Mouse (Mus musculus) midbrain, postnatal 0 days (tissue): Measurements from ENCODE around the gene Fbxl19. TPM values are rescaled to one million over a fixed set of nuclear protein-coding genes. Genes with fewer than 3 reads are reported as not detected.

ENCODE experiments used
- ATAC-seq: fragments of 200-750 bp; cut with Nextera tagmentation; 2 replicates; pipeline ENCODE4 v1.8.0; 2017; ENCODE audit warnings: moderate number of reproducible peaks, mild to moderate bottlenecking, moderate TSS enrichment, moderate library complexity; ENCODE audit not compliant: low FRiP score
- DNase-seq: peaks from one replicate; pipeline ENCODE4 v3.0.0-alpha.2; 2015; ENCODE audit warnings: low spot score
- H3K27ac ChIP-seq: fragments of 300-500 bp; sonication (generic); 2 replicates; pipeline ENCODE4 v1.5.1; 2014; ENCODE audit warnings: low read depth, mild to moderate bottlenecking, low read length, mixed read lengths
- H3K27me3 ChIP-seq: fragments of 300-500 bp; sonication (generic); 2 replicates; pipeline ENCODE4 v1.6.1; 2014; ENCODE audit warnings: low read length, control low read depth, mixed read lengths; ENCODE audit not compliant: insufficient read depth
- H3K36me3 ChIP-seq: fragments of 300-500 bp; sonication (generic); 2 replicates; pipeline ENCODE4 v1.6.1; 2014; ENCODE audit warnings: low read length, control low read depth, mixed read lengths; ENCODE audit not compliant: insufficient read depth
- H3K4me1 ChIP-seq: fragments of 300-500 bp; sonication (generic); 2 replicates; pipeline ENCODE4 v1.6.1; 2014; ENCODE audit warnings: mild to moderate bottlenecking, control low read depth, antibody characterized with exemption, low read length, mixed read lengths; ENCODE audit not compliant: insufficient read depth
- H3K4me2 ChIP-seq: fragments of 300-500 bp; sonication (generic); 2 replicates; pipeline ENCODE4 v1.6.1; 2014; ENCODE audit warnings: low read depth, mild to moderate bottlenecking, low read length, mixed read lengths; ENCODE audit not compliant: poor library complexity, severe bottlenecking
- H3K4me3 ChIP-seq: fragments of 300-500 bp; sonication (generic); 2 replicates; pipeline ENCODE4 v1.5.1; 2014; ENCODE audit warnings: low read depth, mild to moderate bottlenecking, low read length, moderate library complexity
- H3K9ac ChIP-seq: fragments of 300-500 bp; sonication (generic); replicated peaks from 2 replicates; pipeline ENCODE4 v1.6.1; 2014; ENCODE audit warnings: mild to moderate bottlenecking, low read length, moderate library complexity, mixed read lengths; ENCODE audit not compliant: poor library complexity, severe bottlenecking
- H3K9me3 ChIP-seq: fragments of 300-500 bp; sonication (generic); 2 replicates; pipeline ENCODE4 v1.6.1; 2016; ENCODE audit warnings: low read length, control low read depth
- CTCF ChIP-seq: IDR thresholded peaks from 2 replicates; pipeline ENCODE4 v1.5.1; 2016; ENCODE audit warnings: antibody characterized with exemption, mild to moderate bottlenecking
- WGBS: fragments of 180-500 bp; shearing (Covaris S2); extraction: QIAGEN DNeasy Blood & Tissue Kit; methylation state at CpG from one replicate; pipeline ENCODE4 v1.1.7; 2014; 5-methylcytosine and 5-hydroxymethylcytosine counted together
- polyA plus RNA-seq: library from polyadenylated mRNA; unstranded; fragments of >200 nt; fragmentation: Nextera tagmentation; extraction: Ambion mirVana; gene quantifications from 2 replicates; pipeline ENCODE4 v1.2.1, GENCODE M21; 2015
- total RNA-seq: library from RNA; depleted of rRNA; stranded (reverse); fragments of >200 nt; gene quantifications from 2 replicates; pipeline ENCODE4 v1.2.3, GENCODE M21; 2014

Fbxl19 gene
- total and polyA plus RNA-seq, 2 experiments from 2014 or later = 8.3 to 221 TPM

- Histone ChIP-seq H3K27me3 (no peaks in the 10 kb centered on the region), H3K4me3 (no peak overlapping the region), H3K36me3 (peaks cover 67% of the 10 kb centered on the region), H3K4me2 (no peak overlapping the region), H3K9ac (no peak overlapping the region), H3K9me3 (no peaks in the 10 kb centered on the region), H3K4me1 (no peaks in the 10 kb centered on the region), H3K27ac (no peak overlapping the region)
- no peak for TF ChIP-seq CTCF
- WGBS = 80% methylated on average over 10 of the region's 10 CpGs
- ATAC-seq = no peak
- no peak for DNase-seq
Observed at GRCm38 (mm10) chr7:127810650-127811049, 66.3 kb downstream of the Fbxl19 start.

DNA sequence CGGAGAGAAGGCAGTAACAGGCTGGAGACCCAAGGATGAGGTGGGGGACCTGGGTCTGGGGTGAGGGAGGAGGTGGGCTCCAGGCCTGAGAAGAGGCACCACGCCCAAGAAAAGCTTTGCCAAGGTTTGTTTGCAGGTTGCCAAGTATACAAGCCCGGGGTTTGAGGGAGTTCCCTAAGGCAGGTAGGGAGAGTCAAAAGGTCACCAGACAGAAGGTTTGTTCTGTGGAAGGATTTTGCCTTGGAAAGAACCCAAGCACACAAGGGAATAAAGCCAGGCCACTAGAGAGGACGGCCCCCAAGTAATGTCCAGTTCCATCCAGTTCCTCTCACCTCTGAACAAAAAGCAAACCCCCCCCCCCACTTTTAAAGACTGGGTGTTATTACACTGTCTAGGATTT lies 66.9 kb downstream of the Fbxl19 start:
- Histone ChIP-seq H3K36me3 (peaks cover 66% of the 10 kb centered on the region), H3K27ac (no peak overlapping the region), H3K4me1 (no peaks in the 10 kb centered on the region), H3K4me3 (no peak overlapping the region), H3K9me3 (no peaks in the 10 kb centered on the region), H3K4me2 (no peak overlapping the region), H3K9ac (no peak overlapping the region), H3K27me3 (no peaks in the 10 kb centered on the region)
- WGBS = 93% methylated on average over 4 of the region's 4 CpGs
- ATAC-seq (no peak), DNase-seq (no peak)
- no peak for TF ChIP-seq CTCF

DNA sequence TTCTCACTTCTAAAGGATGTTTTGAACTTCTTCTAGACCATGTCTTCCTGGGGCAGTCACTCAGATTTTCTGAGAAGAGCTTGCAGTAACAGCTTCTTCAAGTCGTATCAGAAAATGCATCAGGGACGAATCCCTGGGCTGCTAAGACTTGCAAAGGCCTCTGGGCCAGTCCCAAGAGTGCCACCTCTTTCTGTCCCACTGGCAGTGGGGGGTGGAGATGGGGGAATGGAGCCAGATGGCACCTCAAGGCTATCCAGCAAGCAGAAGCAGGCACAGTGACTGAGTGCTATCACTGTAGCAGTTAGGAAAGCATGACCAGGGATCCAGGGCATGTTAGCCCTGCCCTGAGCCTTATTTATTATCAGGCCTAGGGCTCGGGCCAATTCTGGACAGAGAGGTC lies 67.9 kb downstream of the Fbxl19 start:
- Histone ChIP-seq H3K27me3 (no peaks in the 10 kb centered on the region), H3K4me1 (no peaks in the 10 kb centered on the region), H3K9me3 (no peaks in the 10 kb centered on the region), H3K4me2 (no peak overlapping the region), H3K9ac (no peak overlapping the region), H3K4me3 (no peak overlapping the region), H3K27ac (no peak overlapping the region), H3K36me3 (peaks cover 60% of the 10 kb centered on the region)
- ATAC-seq (no peak), DNase-seq (no peak)
- no peak for TF ChIP-seq CTCF
- 87% methylated on average over 3 of the region's 3 CpGs for WGBS

DNA sequence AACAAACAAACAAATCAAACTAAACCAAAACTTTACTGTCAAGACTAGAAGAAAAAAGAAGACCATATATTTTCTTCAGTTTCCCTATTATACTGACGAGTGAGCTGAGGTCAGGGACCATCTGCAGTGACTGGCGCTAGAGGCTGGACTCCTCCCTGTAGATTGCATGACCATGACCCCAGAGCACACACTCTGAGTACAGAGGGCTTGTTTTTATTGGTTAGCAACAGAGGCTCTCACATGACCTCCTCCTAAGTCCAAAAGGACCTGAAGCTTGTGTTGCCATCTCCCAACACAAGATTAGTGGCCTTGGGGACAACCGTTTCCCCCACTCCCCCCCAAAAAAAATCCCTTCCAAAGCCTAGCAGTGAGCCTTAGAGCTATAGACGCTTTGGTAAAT lies 69.5 kb downstream of the Fbxl19 start:
- Histone ChIP-seq H3K27me3 (no peaks in the 10 kb centered on the region), H3K4me1 (no peaks in the 10 kb centered on the region), H3K9me3 (no peaks in the 10 kb centered on the region), H3K4me2 (no peak overlapping the region), H3K4me3 (no peak overlapping the region), H3K27ac (no peak overlapping the region), H3K9ac (no peak overlapping the region), H3K36me3 (peaks cover 56% of the 10 kb centered on the region)
- ATAC-seq = no peak
- no peak for TF ChIP-seq CTCF
- WGBS = 86% methylated on average over 4 of the region's 4 CpGs
- no peak for DNase-seq

- no peak overlapping the region for H3K9ac ChIP-seq
- peak; percentile 65 for DNase-seq
- no peaks in the 10 kb centered on the region for H3K27me3 ChIP-seq
- peaks cover 50% of the 10 kb centered on the region for H3K36me3 ChIP-seq
- WGBS = 83% methylated on average over 19 of the region's 19 CpGs
- H3K4me1 ChIP-seq = no peaks in the 10 kb centered on the region
- no peaks in the 10 kb centered on the region for H3K9me3 ChIP-seq
- H3K4me3 ChIP-seq = no peak overlapping the region
- H3K4me2 ChIP-seq = no peak overlapping the region
- no peak for TF ChIP-seq CTCF
- no peak overlapping the region for H3K27ac ChIP-seq
- ATAC-seq = no peak
Observed at GRCm38 (mm10) chr7:127814241-127814921, 70.0 kb downstream of the Fbxl19 start.

- Histone ChIP-seq H3K4me3 (no peak overlapping the region), H3K4me2 (no peak overlapping the region), H3K9me3 (no peaks in the 10 kb centered on the region), H3K4me1 (no peaks in the 10 kb centered on the region), H3K27ac (no peak overlapping the region), H3K9ac (no peak overlapping the region), H3K27me3 (no peaks in the 10 kb centered on the region), H3K36me3 (peaks cover 42% of the 10 kb centered on the region)
- WGBS = 93% methylated on average over 15 of the region's 15 CpGs
- no peak for ATAC-seq
- DNase-seq = no peak
- no peak for TF ChIP-seq CTCF
Observed at GRCm38 (mm10) chr7:127815116-127815665, 70.8 kb downstream of the Fbxl19 start.
